In the genomic region with DNA sequence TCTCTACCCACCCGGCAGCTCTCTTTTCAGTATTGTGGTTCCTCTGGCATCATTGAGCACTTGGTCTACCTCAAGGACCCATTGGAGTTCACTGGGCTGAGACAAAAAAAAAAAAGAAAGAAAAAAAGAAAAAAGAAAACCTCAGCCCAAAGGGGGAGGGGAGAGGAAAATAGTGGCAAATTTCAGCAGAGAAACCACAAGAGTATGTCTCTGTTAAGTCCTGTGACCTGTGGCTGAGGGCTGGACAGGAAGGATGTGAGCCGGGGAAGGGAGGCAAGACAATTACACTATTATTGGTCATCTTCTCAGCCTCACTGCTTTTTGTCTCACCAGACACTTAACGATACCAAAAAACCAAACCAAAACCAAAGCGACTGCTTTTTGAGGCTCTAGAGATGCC, we compare ENCODE assay signal across 16 mouse cellular contexts. TPM values are rescaled to one million over a fixed set of nuclear protein-coding genes. Genes with fewer than 3 reads are reported as not detected.
DNase-seq lines count a peak whose midpoint lies in the region; ATAC-seq and TF ChIP-seq lines count a peak whose summit lies in the region.
"Had no signal": no experiment of that assay in that cellular context is flagged by ENCODE, and none has a peak within 500 bp of the region (broad histone marks: within the 10 kb centered on the region; RNA-seq: fewer than 3 reads in every experiment).

No protein-coding gene starts in this region.

- in situ Hi-C loops in Patski (cut with MboI; ENCODE audit: low pct_unique_long_range_greater_than_20kb) = no loop called here

- POLR2A ChIA-PET in Patski (lab: Charles Lee) = interaction anchor here (0.7 to 1.2 kb wide), 6 partner anchors 9 to 118 kb away, joined by 3 to 7 read pairs (median 4); a partner anchor contains a TSS

- no peak for DNase-seq in limb, embryonic 10.5 days (ENCODE audit: low spot score)
- peak; percentile 62 for DNase-seq in Patski (ENCODE audit: low read depth, low spot score)
- no peak for DNase-seq in liver, embryonic 11.5 days (ENCODE audit: low spot score)
- no peak for DNase-seq in layer of hippocampus, adult 9-11 months
- DNase-seq: adrenal gland, postnatal 36 days; cerebellum, adult 11 months; kidney, adult 11 months; kidney, postnatal 25 days; lung, embryonic 14.5 days had no signal

- H3K27ac ChIP-seq in limb, embryonic 12.5 days = peak overlapping the region; percentile 23; the same call in 1 of the 2 replicates
- no peak overlapping the region for H3K27ac ChIP-seq in limb, embryonic 10.5 days
- H3K27ac ChIP-seq in liver, embryonic 11.5 days (ENCODE audit: low read depth, low read length) = no peak overlapping the region
- H3K27ac ChIP-seq in forebrain, embryonic 15.5 days (replicated peaks) = no peak overlapping the region
- no peak overlapping the region for H3K27ac ChIP-seq in intestine, embryonic 16.5 days (ENCODE audit: low read length)
- H3K27ac ChIP-seq: embryonic facial prominence, embryonic 13.5 days; hindbrain, embryonic 13.5 days; midbrain, embryonic 13.5 days had no signal

- no peak overlapping the region for H3K4me2 ChIP-seq in limb, embryonic 12.5 days
- peak overlapping the region; percentile 30 for H3K4me2 ChIP-seq in liver, embryonic 11.5 days
- H3K4me2 ChIP-seq in forebrain, embryonic 15.5 days (replicated peaks) = no peak overlapping the region
- no peak overlapping the region for H3K4me2 ChIP-seq in intestine, embryonic 16.5 days (ENCODE audit: low read depth, low read length)
- H3K4me2 ChIP-seq: embryonic facial prominence, embryonic 13.5 days; hindbrain, embryonic 13.5 days; lung, embryonic 14.5 days; midbrain, embryonic 13.5 days had no signal

- no peaks in the 10 kb centered on the region for H3K27me3 ChIP-seq in limb, embryonic 12.5 days
- H3K27me3 ChIP-seq in limb, embryonic 10.5 days (ENCODE audit: low read depth, poor library complexity, severe bottlenecking) = no peaks in the 10 kb centered on the region
- H3K27me3 ChIP-seq in Patski = no peaks in the 10 kb centered on the region
- no peaks in the 10 kb centered on the region for H3K27me3 ChIP-seq in liver, embryonic 11.5 days (replicated peaks; ENCODE audit: control insufficient read depth, insufficient read depth, low read length)
- no peaks in the 10 kb centered on the region for H3K27me3 ChIP-seq in forebrain, embryonic 15.5 days
- no peaks in the 10 kb centered on the region for H3K27me3 ChIP-seq in intestine, embryonic 16.5 days (replicated peaks; ENCODE audit: control insufficient read depth, insufficient read depth, low read length)
- H3K27me3 ChIP-seq: embryonic facial prominence, embryonic 13.5 days; hindbrain, embryonic 13.5 days; midbrain, embryonic 13.5 days had no signal

- no peak overlapping the region for H3K9ac ChIP-seq in limb, embryonic 12.5 days (replicated peaks)
- H3K9ac ChIP-seq in liver, embryonic 11.5 days (ENCODE audit: low read depth, low read length) = no peak overlapping the region
- no peak overlapping the region for H3K9ac ChIP-seq in forebrain, embryonic 15.5 days (replicated peaks)
- no peak overlapping the region for H3K9ac ChIP-seq in intestine, embryonic 16.5 days (ENCODE audit: low read depth, low read length)
- H3K9ac ChIP-seq: embryonic facial prominence, embryonic 13.5 days; hindbrain, embryonic 13.5 days; lung, embryonic 14.5 days; midbrain, embryonic 13.5 days had no signal

- no peak for TF ChIP-seq CTCF in Patski (IDR thresholded peaks at IDR 0.05)

- no peak overlapping the region for H3K4me3 ChIP-seq in limb, embryonic 12.5 days (replicated peaks)
- H3K4me3 ChIP-seq in limb, embryonic 10.5 days = no peak overlapping the region
- H3K4me3 ChIP-seq in liver, embryonic 11.5 days (ENCODE audit: low read depth, low read length) = no peak overlapping the region
- no peak overlapping the region for H3K4me3 ChIP-seq in forebrain, embryonic 15.5 days
- no peak overlapping the region for H3K4me3 ChIP-seq in intestine, embryonic 16.5 days (ENCODE audit: low read length)
- H3K4me3 ChIP-seq: embryonic facial prominence, embryonic 13.5 days; hindbrain, embryonic 13.5 days; midbrain, embryonic 13.5 days had no signal

- peaks cover 17% of the 10 kb centered on the region for H3K4me1 ChIP-seq in limb, embryonic 12.5 days (replicated peaks)
- peaks cover 29% of the 10 kb centered on the region for H3K4me1 ChIP-seq in limb, embryonic 10.5 days
- peaks cover 32% of the 10 kb centered on the region for H3K4me1 ChIP-seq in liver, embryonic 11.5 days (replicated peaks; ENCODE audit: control insufficient read depth, insufficient read depth, low read length)
- H3K4me1 ChIP-seq in forebrain, embryonic 15.5 days = no peaks in the 10 kb centered on the region
- no peaks in the 10 kb centered on the region for H3K4me1 ChIP-seq in intestine, embryonic 16.5 days (ENCODE audit: control insufficient read depth, insufficient read depth, low read length)
- H3K4me1 ChIP-seq: hindbrain, embryonic 13.5 days; midbrain, embryonic 13.5 days had no signal

- peaks cover 39% of the 10 kb centered on the region for H3K36me3 ChIP-seq in limb, embryonic 12.5 days
- peaks cover 37% of the 10 kb centered on the region for H3K36me3 ChIP-seq in limb, embryonic 10.5 days
- H3K36me3 ChIP-seq in liver, embryonic 11.5 days (ENCODE audit: control insufficient read depth, insufficient read depth, low read length) = peaks cover 19% of the 10 kb centered on the region; the same call in 1 of the 2 replicates
- peaks cover 28% of the 10 kb centered on the region for H3K36me3 ChIP-seq in forebrain, embryonic 15.5 days
- H3K36me3 ChIP-seq in intestine, embryonic 16.5 days (ENCODE audit: control insufficient read depth, insufficient read depth, low read length) = peaks cover 17% of the 10 kb centered on the region; the same call in 1 of the 2 replicates

- no peaks in the 10 kb centered on the region for H3K9me3 ChIP-seq in limb, embryonic 12.5 days
- no peaks in the 10 kb centered on the region for H3K9me3 ChIP-seq in limb, embryonic 10.5 days (replicated peaks)
- H3K9me3 ChIP-seq in liver, embryonic 11.5 days (ENCODE audit: control insufficient read depth, low read length) = no peaks in the 10 kb centered on the region
- no peaks in the 10 kb centered on the region for H3K9me3 ChIP-seq in forebrain, embryonic 15.5 days
- no peaks in the 10 kb centered on the region for H3K9me3 ChIP-seq in intestine, embryonic 16.5 days (ENCODE audit: control insufficient read depth, low read length)
- H3K9me3 ChIP-seq: embryonic facial prominence, embryonic 13.5 days; hindbrain, embryonic 13.5 days; midbrain, embryonic 13.5 days had no signal

- ATAC-seq in limb, embryonic 12.5 days (ENCODE audit: insufficient number of reproducible peaks, insufficient read depth, low FRiP score, low TSS enrichment, low read depth) = no peak
- peak; percentile 55 for ATAC-seq in Patski
- ATAC-seq in liver, embryonic 11.5 days (replicated peaks; ENCODE audit: low FRiP score) = no peak
- ATAC-seq in megakaryocyte progenitor cell, adult 5-6 weeks (replicated peaks; ENCODE audit: poor library complexity) = peak; percentile 42
- ATAC-seq in forebrain, embryonic 15.5 days (replicated peaks) = no peak
- ATAC-seq in intestine, embryonic 16.5 days = no peak
- ATAC-seq: midbrain, embryonic 13.5 days had no signal

- whole genome bisulfite sequencing in limb, embryonic 12.5 days = 87% methylated on average over 4 of the region's 4 CpGs
- 77% methylated on average over 4 of the region's 4 CpGs for WGBS in limb, embryonic 10.5 days
- WGBS in liver, embryonic 11.5 days = 49% methylated on average over 4 of the region's 4 CpGs
- 79% methylated on average over 4 of the region's 4 CpGs for WGBS in forebrain, embryonic 15.5 days
- 73% methylated on average over 4 of the region's 4 CpGs for WGBS in intestine, embryonic 16.5 days

- CTCF ChIA-PET in Patski (lab: Charles Lee) = interaction anchor here (1.1 to 1.6 kb wide), 2 partner anchors 11 to 16 kb away, joined by 3 read pairs; no protein-coding TSS in a partner anchor

RNA-seq across cellular contexts. Expression of a gene that starts 2.3 kb away (rescaled TPM):
- polyA plus RNA-seq in limb, embryonic 12.5 days (2016; fragmentation: Nextera tagmentation; extraction: Ambion mirVana) = 15.9 and 21.0 TPM in 2 replicates
- polyA plus RNA-seq in limb, embryonic 10.5 days (2016; fragmentation: Nextera tagmentation; extraction: Ambion mirVana) = 6.4 and 10.7 TPM in 2 replicates
- polyA plus RNA-seq in Patski (2021) = 0.49 TPM
- polyA plus RNA-seq in liver, embryonic 11.5 days (2014; fragmentation: Nextera tagmentation; extraction: Ambion mirVana) = 70.9 and 83.6 TPM in 2 replicates
- 293 and 379 TPM in 2 replicates for total RNA-seq in megakaryocyte progenitor cell, adult 5-6 weeks (2015)
- total RNA-seq in megakaryocyte progenitor cell, adult 5-6 weeks (2017) = 101 and 178 TPM in 2 replicates
- polyA plus RNA-seq in forebrain, embryonic 15.5 days (2015; fragmentation: Nextera tagmentation; extraction: Ambion mirVana) = 19.6 and 22.0 TPM in 2 replicates
- 50.3 and 52.1 TPM in 2 replicates for polyA plus RNA-seq in intestine, embryonic 16.5 days (2015; fragmentation: Nextera tagmentation; extraction: Ambion mirVana)

RNA-seq across cellular contexts. Expression of a gene that starts 7.0 kb away (rescaled TPM):
- polyA plus RNA-seq in limb, embryonic 12.5 days (2016; fragmentation: Nextera tagmentation; extraction: Ambion mirVana) = 2.1 and 3.1 TPM in 2 replicates
- polyA plus RNA-seq in limb, embryonic 10.5 days (2016; fragmentation: Nextera tagmentation; extraction: Ambion mirVana) = 1.9 and 2.6 TPM in 2 replicates
- polyA plus RNA-seq in Patski (2021) = not detected
- polyA plus RNA-seq in liver, embryonic 11.5 days (2014; fragmentation: Nextera tagmentation; extraction: Ambion mirVana) = 2,189 and 2,339 TPM in 2 replicates
- 0.94 and 2.3 TPM in 2 replicates for total RNA-seq in megakaryocyte progenitor cell, adult 5-6 weeks (2015)
- total RNA-seq in megakaryocyte progenitor cell, adult 5-6 weeks (2017) = not detected in 2 replicates
- 1.8 and 4.2 TPM in 2 replicates for polyA plus RNA-seq in forebrain, embryonic 15.5 days (2015; fragmentation: Nextera tagmentation; extraction: Ambion mirVana)
- polyA plus RNA-seq in intestine, embryonic 16.5 days (2015; fragmentation: Nextera tagmentation; extraction: Ambion mirVana) = 55.3 and 151 TPM in 2 replicates

RNA-seq across cellular contexts. Expression of a gene that starts 9.5 kb away (rescaled TPM):
- polyA plus RNA-seq in limb, embryonic 12.5 days (2016; fragmentation: Nextera tagmentation; extraction: Ambion mirVana) = 29.7 and 31.9 TPM in 2 replicates
- 32.2 and 32.5 TPM in 2 replicates for polyA plus RNA-seq in limb, embryonic 10.5 days (2016; fragmentation: Nextera tagmentation; extraction: Ambion mirVana)
- 65.5 TPM for polyA plus RNA-seq in Patski (2021)
- polyA plus RNA-seq in liver, embryonic 11.5 days (2014; fragmentation: Nextera tagmentation; extraction: Ambion mirVana) = 32.3 and 32.4 TPM in 2 replicates
- 13.0 and 15.4 TPM in 2 replicates for total RNA-seq in megakaryocyte progenitor cell, adult 5-6 weeks (2015)
- total RNA-seq in megakaryocyte progenitor cell, adult 5-6 weeks (2017) = 18.2 and 25.7 TPM in 2 replicates
- polyA plus RNA-seq in forebrain, embryonic 15.5 days (2015; fragmentation: Nextera tagmentation; extraction: Ambion mirVana) = 42.0 and 46.6 TPM in 2 replicates
- polyA plus RNA-seq in intestine, embryonic 16.5 days (2015; fragmentation: Nextera tagmentation; extraction: Ambion mirVana) = 32.0 and 34.7 TPM in 2 replicates

RNA-seq across cellular contexts. Expression of a gene that starts 18.1 kb away (rescaled TPM):
- 0.17 and 0.43 TPM in 2 replicates for polyA plus RNA-seq in limb, embryonic 12.5 days (2016; fragmentation: Nextera tagmentation; extraction: Ambion mirVana)
- 0.23 and 0.34 TPM in 2 replicates for polyA plus RNA-seq in limb, embryonic 10.5 days (2016; fragmentation: Nextera tagmentation; extraction: Ambion mirVana)
- 0.54 TPM for polyA plus RNA-seq in Patski (2021)
- polyA plus RNA-seq in liver, embryonic 11.5 days (2014; fragmentation: Nextera tagmentation; extraction: Ambion mirVana) = 0.16 TPM in 2 replicates
- not detected in 2 replicates for total RNA-seq in megakaryocyte progenitor cell, adult 5-6 weeks (2015)
- 0.12 and 0.17 TPM in 2 replicates for total RNA-seq in megakaryocyte progenitor cell, adult 5-6 weeks (2017)
- polyA plus RNA-seq in forebrain, embryonic 15.5 days (2015; fragmentation: Nextera tagmentation; extraction: Ambion mirVana) = 0.22 and 0.38 TPM in 2 replicates
- polyA plus RNA-seq in intestine, embryonic 16.5 days (2015; fragmentation: Nextera tagmentation; extraction: Ambion mirVana) = 18.7 and 21.7 TPM in 2 replicates

RNA-seq across cellular contexts. Expression of a gene that starts 18.4 kb away (rescaled TPM):
- polyA plus RNA-seq in limb, embryonic 12.5 days (2016; fragmentation: Nextera tagmentation; extraction: Ambion mirVana) = 10.5 and 11.0 TPM in 2 replicates
- 7.3 and 10.5 TPM in 2 replicates for polyA plus RNA-seq in limb, embryonic 10.5 days (2016; fragmentation: Nextera tagmentation; extraction: Ambion mirVana)
- 21.8 TPM for polyA plus RNA-seq in Patski (2021)
- polyA plus RNA-seq in liver, embryonic 11.5 days (2014; fragmentation: Nextera tagmentation; extraction: Ambion mirVana) = 1.6 and 2.0 TPM in 2 replicates
- not detected in 2 replicates for total RNA-seq in megakaryocyte progenitor cell, adult 5-6 weeks (2015)
- total RNA-seq in megakaryocyte progenitor cell, adult 5-6 weeks (2017) = not detected in 2 replicates
- polyA plus RNA-seq in forebrain, embryonic 15.5 days (2015; fragmentation: Nextera tagmentation; extraction: Ambion mirVana) = 8.1 and 8.3 TPM in 2 replicates
- 6.3 and 7.0 TPM in 2 replicates for polyA plus RNA-seq in intestine, embryonic 16.5 days (2015; fragmentation: Nextera tagmentation; extraction: Ambion mirVana)

Comparison
In these comparisons a context has a peak if more than half of its experiments do, and no peak if none do; other contexts are left out.
1. ATAC-seq: peak in Patski (single experiment) and megakaryocyte progenitor cell, adult 5-6 weeks (single experiment); none in limb, embryonic 12.5 days (single experiment), liver, embryonic 11.5 days (single experiment), forebrain, embryonic 15.5 days (single experiment) and intestine, embryonic 16.5 days (single experiment).
2. RNA of a gene that starts 7.0 kb away (polyA plus RNA-seq): 2,189 to 2,339 TPM in liver, embryonic 11.5 days and 55.3 to 151 TPM in intestine, embryonic 16.5 days; 2.1 to 3.1 TPM in limb, embryonic 12.5 days, 1.9 to 2.6 TPM in limb, embryonic 10.5 days, 1.8 to 4.2 TPM in forebrain, embryonic 15.5 days and not detected in Patski (single experiment); every median in the first group is over 10 times any median in the second.